Mouse (Mus musculus) liver, embryonic 14.5 days (tissue): ENCODE data around the gene Epc2.

ENCODE experiments used
- CTCF ChIP-seq: IDR thresholded peaks from 2 replicates; pipeline ENCODE4 v1.5.1; 2016; ENCODE audit warnings: antibody characterized with exemption, low read depth, control low read depth
- EP300 ChIP-seq: IDR thresholded peaks from 2 replicates; pipeline ENCODE4 v1.6.1; 2016; ENCODE audit warnings: antibody characterized with exemption, low read depth

DNA sequence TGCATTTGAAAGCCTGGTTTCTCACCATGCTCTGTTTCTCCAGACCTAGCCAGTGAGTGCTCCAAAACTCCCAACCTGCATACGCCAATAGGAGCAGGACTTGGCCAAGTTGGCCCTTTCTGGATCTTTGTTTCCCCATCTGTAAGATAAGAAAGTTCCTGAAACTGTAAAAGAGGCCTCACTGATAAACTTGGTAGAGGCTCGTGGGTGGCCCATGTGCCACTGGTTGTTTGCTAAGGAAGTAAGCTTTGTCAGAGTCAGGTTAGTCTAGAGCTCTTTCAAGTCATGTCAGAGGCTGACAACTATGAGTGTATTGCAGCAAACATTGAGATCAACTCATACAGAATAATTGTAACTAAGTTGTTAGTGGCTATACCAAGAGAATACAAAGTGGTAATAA is 101.8 kb downstream of the Epc2 start:
- no peak for TF ChIP-seq CTCF
- no peak for TF ChIP-seq EP300
